Mouse (Mus musculus) WW6 (cell line): ENCODE results near the gene Mif4gd.
A peak's percentile ranks its signal among the peaks of the same experiment; 100 is the strongest.

Experiments
- DNase-seq: peaks from one replicate; pipeline ENCODE4 v3.0.0-alpha.2; 2013; ENCODE audit warnings: low read depth, low spot score

Mif4gd gene

GRCm38 (mm10) chr11:115579080-115579479, 33.7 kb downstream of the Mif4gd start:
- DNase-seq: no peak

DNA sequence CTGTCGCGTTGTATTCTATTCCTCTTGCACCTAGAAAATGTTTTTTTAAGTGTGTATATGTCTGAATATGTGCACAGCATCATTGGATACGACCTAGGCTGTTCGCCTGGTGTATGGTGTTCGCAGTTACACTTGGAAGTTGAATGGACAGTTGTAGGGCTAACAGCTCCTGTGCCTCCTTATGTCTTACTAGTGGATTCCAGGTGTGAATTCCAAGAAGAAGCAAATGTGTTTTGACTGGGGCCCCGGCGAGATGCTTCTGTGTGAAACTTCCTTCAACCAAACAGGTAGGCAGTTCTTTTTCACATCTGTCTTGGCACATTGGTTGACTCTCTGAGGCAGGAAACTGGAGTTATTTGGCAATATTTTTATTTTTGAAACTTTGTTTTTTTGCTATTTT, 47.8 kb downstream of the Mif4gd start:
- no peak for DNase-seq

DNA sequence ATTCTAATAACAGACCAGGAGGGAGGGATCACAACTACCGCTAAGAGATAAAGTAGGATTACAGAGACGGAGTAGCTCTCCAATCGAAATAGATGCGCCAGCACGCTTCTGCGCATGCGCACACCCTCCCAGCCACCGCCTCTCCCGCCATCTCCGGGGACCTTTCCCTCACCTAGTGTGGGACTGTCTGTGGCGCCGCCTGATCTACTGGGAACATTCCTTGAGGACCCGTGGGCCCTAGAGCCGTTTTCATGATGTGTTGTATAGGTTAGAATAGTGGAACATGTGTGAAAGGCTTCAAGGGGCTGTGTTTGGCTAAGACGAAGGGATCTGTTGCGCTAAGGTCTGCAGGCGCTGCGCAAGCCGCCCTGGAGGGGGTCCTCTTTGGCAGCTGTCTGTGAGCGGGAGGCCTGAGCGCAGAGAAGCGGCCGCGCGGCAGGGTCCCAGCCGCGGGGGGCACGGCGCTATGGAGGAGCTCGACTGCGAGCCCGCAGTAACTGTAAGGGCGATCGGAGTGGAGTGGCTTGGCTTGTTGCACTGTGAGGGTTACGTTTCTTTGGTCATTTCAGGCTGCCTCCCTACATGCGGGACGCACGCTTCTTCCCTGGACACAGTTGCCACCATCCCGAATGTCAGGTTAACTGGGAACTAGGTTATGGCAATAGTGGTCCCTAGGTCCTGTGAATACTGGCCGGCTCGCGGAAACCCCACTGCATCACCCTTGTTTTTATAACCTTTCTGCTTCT, 48.5 kb downstream of the Mif4gd start, which contains the start of gene Nup85:
Gene Nup85, plus strand, starts transcription at position 371 of the 746 bp plus-strand sequence.
- DNase-seq: peak; percentile 90

- no peak for DNase-seq
These were observed 49.4 kb downstream of the Mif4gd start for GRCm38 (mm10) chr11:115563406-115563805.
